Mouse (Mus musculus): ENCODE measurements around the gene Crybg1.

GRCm38 (mm10) chr10:44177365-44177764 is 28.7 kb upstream of the Crybg1 start:
- TF ChIP-seq CHD2 (IDR thresholded peaks at IDR 0.05; ENCODE audit: low read depth, low read length) (no peak), ZNF384 (IDR thresholded peaks at IDR 0.05; ENCODE audit: low read depth, low read length) (no peak), MAFK (IDR thresholded peaks at IDR 0.05; ENCODE audit: insufficient read depth, low read depth, low read length) (no peak), HCFC1 (IDR thresholded peaks at IDR 0.05; ENCODE audit: borderline replicate concordance, insufficient read depth, low read length) (no peak), ZC3H11A (IDR thresholded peaks at IDR 0.05; ENCODE audit: borderline replicate concordance, low read depth, low read length) (no peak; the same call in 1 of the 2 replicates)
